ENCODE assay signal across 16 mouse cellular contexts in the genomic region with DNA sequence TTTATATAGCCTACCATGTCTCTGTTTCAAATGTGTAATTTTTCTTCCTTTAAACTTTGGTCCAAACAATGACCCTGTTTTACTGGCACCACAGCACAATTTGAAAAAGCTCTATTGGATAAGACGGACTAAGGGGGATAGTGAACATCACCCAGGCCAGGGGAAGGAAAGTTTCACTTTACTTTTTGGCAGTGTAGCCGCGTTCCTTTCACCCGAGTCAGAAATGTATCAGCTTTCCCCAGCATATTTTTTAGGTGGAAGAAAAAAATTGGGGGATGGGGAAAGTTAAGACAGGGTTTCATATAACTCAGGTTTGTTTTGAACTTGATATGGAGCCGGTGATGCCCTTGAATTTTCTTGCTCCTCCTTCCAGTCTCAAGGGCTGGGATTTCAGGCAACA. TPM values are rescaled to one million over a fixed set of nuclear protein-coding genes. Genes with fewer than 3 reads are reported as not detected.
DNase-seq lines count a peak whose midpoint lies in the region.
"Had no signal": no experiment of that assay in that cellular context is flagged by ENCODE, and none has a peak within 500 bp of the region (broad histone marks: within the 10 kb centered on the region; RNA-seq: fewer than 3 reads in every experiment).

No protein-coding gene starts in this region.

- H3K9me3 ChIP-seq in heart, embryonic 10.5 days, result no peaks in the 10 kb centered on the region
- H3K9me3 ChIP-seq: heart, embryonic 13.5 days; hindbrain, embryonic 12.5 days; limb, embryonic 15.5 days had no signal

- WGBS in heart, embryonic 10.5 days, result 87% methylated on average over 5 of the region's 5 CpGs

- no peaks in the 10 kb centered on the region for H3K27me3 ChIP-seq in heart, embryonic 10.5 days (ENCODE audit: insufficient read depth, poor library complexity, severe bottlenecking)
- H3K27me3 ChIP-seq: heart, embryonic 13.5 days; hindbrain, embryonic 12.5 days; limb, embryonic 15.5 days had no signal

- peaks cover 12% of the 10 kb centered on the region for H3K36me3 ChIP-seq in heart, embryonic 10.5 days

- no peak overlapping the region for H3K4me3 ChIP-seq in heart, embryonic 10.5 days
- H3K4me3 ChIP-seq in brown adipose tissue, adult 24 weeks (ENCODE audit: insufficient read depth, low read depth, low read length), result no peak overlapping the region
- H3K4me3 ChIP-seq: hindbrain, embryonic 12.5 days had no signal

- H3K27ac ChIP-seq in heart, embryonic 10.5 days, result no peak overlapping the region
- H3K27ac ChIP-seq in brown adipose tissue, adult 24 weeks (replicated peaks; ENCODE audit: low read depth, low read length), result 0 out of 2 replicates have a peak overlapping the region, but pooled peaks have one; percentile 54
- H3K27ac ChIP-seq: heart, embryonic 13.5 days; hindbrain, embryonic 12.5 days; limb, embryonic 15.5 days had no signal

- DNase-seq in heart, adult 11 months, result peak; percentile 92
- DNase-seq in heart, embryonic 10.5 days (ENCODE audit: low spot score), result no peak
- peak; percentile 59 for DNase-seq in 416B (ENCODE audit: low read depth)
- DNase-seq in gastrocnemius, postnatal 25 days, result peak; percentile 57
- DNase-seq in thymus, postnatal 4 days, result no peak
- no peak for DNase-seq in B cell, adult 2 months
- DNase-seq in frontal cortex, postnatal 25 days (ENCODE audit: low spot score in 2 of 2), result no peak
- DNase-seq: adrenal gland, postnatal 25 days; forebrain, postnatal 0 days; kidney, adult 2 months; lung, embryonic 14.5 days; thymus, adult 18-20 months had no signal

- H3K4me1 ChIP-seq in heart, embryonic 10.5 days, result peaks cover 10% of the 10 kb centered on the region; the same call in 1 of the 2 replicates
- H3K4me1 ChIP-seq in brown adipose tissue, adult 24 weeks (ENCODE audit: control insufficient read depth, insufficient read depth, insufficient read length, low read length), result peaks cover 3% of the 10 kb centered on the region

RNA-seq across cellular contexts. Expression of a gene that starts 1.0 kb away (rescaled TPM):
- 11.3 and 12.5 TPM in 2 replicates for polyA plus RNA-seq in heart, embryonic 10.5 days (2016; fragmentation: Nextera tagmentation; extraction: Ambion mirVana)
- 3.4 and 5.2 TPM in 2 replicates for polyA plus RNA-seq in brown adipose tissue, adult 24 weeks (2012; ENCODE audit: insufficient read depth, insufficient read length, missing spikeins)
- 1 to 10 TPM; 7.4 to 7.6 TPM for total RNA-seq in gastrocnemius, postnatal 25 days (2021)

Comparison
In these comparisons a context has a peak if more than half of its experiments do, and no peak if none do; other contexts are left out.
1. DNase-seq: peak in heart, adult 11 months (single experiment), 416B (single experiment) and gastrocnemius, postnatal 25 days (single experiment); none in heart, embryonic 10.5 days (single experiment), thymus, postnatal 4 days (single experiment), B cell, adult 2 months (0 of 2) and frontal cortex, postnatal 25 days (0 of 2).